Mouse (Mus musculus): ENCODE measurements at regions not wholly inside any gene's neighbourhood (a gene's known extent, or its start where the extent isn't known, plus 50 kb on each side); places are given as distances from the start of the nearest gene placed in this dataset.
A peak's percentile ranks its signal among the peaks of the same experiment; 100 is the strongest.

DNA sequence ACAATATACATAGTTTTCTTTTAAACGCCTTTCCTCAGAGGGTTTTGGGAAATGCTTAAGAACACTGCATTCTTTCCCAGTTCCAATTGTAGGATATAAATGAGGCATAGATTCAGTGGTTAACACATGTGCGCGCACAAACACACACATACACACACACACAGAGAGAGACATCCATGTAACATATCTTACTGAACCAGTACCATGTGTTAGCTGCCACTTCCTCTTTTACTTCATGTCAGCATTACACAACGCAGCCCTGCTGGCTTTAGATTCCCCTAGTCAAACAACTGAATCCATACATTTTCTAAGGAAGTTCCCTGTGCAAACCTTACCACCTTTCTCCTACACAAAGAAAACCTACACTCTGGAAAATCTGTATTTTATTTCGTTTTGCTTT is 189.1 kb upstream of the Atp2b1 start:
- DNase-seq: no peak

- DNase-seq: no peak
Observed at GRCm38 (mm10) chr10:98727130-98727529, 187.1 kb upstream of the Atp2b1 start.

DNA sequence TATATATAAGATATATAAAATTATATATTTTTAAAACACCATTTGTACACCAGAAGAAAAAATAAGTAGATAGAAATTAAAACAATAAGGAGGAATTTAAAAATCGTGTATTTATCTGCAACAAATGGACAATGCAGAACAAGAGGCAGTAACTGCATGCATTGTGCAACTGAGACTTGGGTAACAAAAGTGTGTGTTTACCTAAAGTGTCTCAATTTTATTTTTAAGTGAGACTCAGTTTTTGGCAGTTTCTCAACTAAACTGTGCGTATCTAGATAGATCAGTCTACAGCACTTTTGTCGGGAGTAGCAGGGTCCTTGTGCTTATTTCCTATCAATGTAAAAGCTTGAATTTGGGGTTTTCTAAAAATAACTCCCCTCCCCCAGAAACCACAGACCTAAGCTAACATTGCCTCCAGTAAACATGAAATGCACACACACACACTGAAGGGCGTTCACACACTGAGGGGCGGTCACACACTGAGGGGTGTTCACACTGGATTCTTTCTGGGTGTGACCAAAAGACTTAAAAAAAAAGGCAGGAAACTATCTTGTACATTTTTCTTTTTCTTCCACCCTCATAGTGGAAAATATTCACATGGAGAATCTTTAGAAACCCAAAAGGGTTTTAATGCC is 185.7 kb upstream of the Atp2b1 start:
- no peak for DNase-seq

- no peak for DNase-seq
Observed at GRCm38 (mm10) chr10:98733950-98734585, 180.1 kb upstream of the Atp2b1 start.

GRCm38 (mm10) chr10:98740507-98741147 is 173.6 kb upstream of the Atp2b1 start:
- DNase-seq: no peak

GRCm38 (mm10) chr10:98741398-98741797 is 172.8 kb upstream of the Atp2b1 start:
- DNase-seq: no peak

DNA sequence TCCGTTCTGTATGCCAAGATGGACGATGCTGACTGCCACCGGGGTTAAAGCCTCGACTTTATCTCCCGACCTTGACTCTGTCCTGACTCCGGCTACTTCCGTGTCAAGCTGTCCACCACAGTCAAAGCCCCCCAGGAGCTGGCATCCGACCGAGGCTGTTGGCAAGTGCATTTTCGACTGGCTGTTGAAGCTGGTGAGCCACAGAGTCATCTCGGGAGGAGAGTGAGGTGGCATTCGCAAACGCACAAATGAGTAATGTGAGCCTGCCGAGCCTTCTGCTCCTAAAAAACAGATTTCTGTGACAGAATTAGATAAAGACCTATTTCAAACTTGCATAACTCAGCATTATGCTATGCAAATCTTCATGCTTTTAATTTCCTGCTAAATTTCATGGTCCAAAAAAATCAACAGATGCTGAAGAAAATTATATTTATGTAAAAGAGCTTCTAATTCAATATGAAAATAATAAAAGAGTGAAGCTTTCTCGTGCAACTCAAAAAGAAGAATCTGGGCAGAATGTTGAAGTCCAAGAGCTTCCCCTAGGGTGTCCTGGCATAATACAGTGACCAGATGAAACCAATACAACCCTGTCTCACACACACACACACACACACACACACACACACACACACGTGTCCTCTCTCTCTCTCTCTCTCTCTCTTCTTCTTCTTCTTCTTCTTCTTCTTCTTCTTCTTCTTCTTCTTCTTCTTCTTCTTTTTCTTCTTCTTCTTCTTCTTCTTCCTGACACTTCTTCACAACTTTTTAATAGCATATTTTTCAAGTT is 171.2 kb upstream of the Atp2b1 start:
- DNase-seq: no peak

GRCm38 (mm10) chr10:98744246-98744645 is 170.0 kb upstream of the Atp2b1 start:
- peak; percentile 94 for DNase-seq

GRCm38 (mm10) chr10:98744662-98745061 is 169.5 kb upstream of the Atp2b1 start:
- no peak for DNase-seq

DNA sequence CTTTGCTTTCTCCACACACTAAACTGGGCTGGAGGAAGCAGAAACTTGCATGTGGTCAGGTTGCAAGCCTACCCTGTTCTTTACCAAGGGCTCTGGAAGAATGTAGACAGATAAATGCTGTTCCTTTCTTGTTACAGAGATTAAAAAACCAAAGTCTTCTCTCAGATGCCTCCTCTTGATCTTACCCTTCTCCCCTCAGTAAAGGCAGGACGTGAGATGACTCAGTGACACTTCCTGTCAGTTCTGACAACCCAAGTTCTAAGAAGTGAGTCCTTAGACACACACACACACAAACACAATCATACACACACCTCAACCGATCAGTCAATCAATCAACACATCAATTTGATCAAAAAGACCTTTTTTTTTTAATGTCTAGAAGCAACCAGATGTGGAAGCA is 168.8 kb upstream of the Atp2b1 start:
- no peak for DNase-seq

DNA sequence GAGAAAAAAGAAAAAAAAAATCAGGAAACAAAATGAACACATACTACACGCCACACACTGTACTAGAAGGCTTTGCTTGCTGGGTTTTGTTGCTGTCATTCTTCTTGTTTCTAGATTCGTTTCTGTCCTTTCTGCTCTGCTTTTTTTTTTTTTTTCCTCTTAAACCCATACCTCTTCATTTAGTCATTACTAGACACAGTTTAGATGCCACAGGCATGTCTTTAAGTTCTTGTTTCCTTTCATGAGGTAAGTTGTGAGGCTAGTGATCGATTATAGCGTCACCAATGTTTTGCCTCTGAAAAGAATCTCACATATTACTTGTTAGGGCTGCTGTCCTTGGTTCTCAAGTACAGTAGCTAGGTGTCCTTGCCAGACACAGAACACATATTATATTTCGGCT is 168.3 kb upstream of the Atp2b1 start:
- DNase-seq: no peak

DNA sequence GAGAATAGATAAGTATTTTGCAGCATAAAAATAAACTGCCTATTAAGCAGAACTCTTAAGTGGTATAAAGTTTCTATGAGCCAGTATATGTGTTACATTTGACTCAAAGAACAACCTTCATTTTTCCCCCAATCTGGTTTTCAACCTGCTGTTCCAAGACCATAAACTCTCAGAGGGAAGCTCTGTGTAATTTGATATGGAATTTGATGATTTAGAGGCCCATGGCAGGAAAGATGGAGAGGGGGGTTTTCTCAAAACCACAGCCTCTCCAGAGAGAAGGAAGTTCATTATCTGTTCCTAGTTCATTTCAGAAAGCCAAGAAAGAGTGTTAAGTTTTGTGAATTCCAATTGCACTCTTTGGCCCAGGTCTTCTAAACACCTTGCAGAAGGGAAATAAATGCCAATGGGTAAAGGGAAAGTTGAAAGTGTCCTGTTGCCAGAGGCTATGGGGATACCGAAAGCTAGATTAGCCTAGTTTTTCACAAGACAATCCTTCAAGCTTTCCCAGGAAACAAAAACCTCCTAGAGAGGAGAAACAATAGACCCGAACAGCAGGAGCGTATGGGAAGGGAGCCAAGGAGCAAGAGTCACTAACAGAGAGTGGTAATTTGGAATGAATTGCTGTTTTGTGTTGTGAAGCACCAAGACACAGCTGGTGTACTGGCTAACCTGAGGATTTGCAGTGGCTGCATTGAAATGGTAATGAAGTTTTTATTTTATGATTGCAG is 165.2 kb upstream of the Atp2b1 start:
- no peak for DNase-seq

DNA sequence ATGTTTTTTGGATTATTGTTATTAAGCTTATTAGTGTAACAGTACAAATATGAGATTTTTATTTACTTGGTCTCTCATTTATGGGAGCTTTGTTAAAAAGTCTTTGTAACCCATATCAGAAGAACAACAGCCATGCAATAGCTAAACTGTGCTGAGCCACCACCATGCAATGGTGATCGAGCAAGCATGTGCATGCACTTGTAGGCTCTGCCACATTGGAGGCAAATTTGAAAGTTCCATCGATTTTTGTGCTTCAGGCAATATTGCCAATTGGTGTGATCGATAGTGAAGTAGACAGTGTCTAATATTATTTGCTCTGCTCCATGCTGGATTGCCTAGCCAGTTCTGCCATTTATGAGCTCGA is 164.6 kb upstream of the Atp2b1 start:
- DNase-seq: no peak

GRCm38 (mm10) chr10:98751376-98752058 is 162.7 kb upstream of the Atp2b1 start:
- no peak for DNase-seq

DNA sequence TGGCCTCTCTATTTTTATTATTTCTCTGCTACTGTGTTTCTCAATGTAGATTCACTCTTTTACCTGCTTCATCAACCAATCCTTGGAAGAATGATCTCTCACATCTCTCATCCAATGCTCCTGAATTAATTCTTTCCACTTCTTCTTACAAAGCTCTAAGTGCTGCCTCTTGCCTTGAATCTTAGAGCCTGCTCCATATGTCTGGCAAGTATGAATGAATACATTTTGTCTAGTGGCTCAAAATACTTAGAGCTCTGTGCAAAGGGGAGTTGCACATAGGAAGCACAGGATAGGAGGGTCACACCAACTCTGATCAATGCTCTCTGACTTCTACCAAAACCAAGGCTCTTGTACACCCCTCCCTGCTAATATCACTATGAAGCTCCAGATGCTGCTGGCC is 153.1 kb upstream of the Atp2b1 start:
- DNase-seq: no peak

- DNase-seq: peak; percentile 58
Observed at GRCm38 (mm10) chr10:98765786-98766419, 148.3 kb upstream of the Atp2b1 start.

GRCm38 (mm10) chr10:98779783-98780182 is 134.4 kb upstream of the Atp2b1 start:
- DNase-seq: no peak

DNA sequence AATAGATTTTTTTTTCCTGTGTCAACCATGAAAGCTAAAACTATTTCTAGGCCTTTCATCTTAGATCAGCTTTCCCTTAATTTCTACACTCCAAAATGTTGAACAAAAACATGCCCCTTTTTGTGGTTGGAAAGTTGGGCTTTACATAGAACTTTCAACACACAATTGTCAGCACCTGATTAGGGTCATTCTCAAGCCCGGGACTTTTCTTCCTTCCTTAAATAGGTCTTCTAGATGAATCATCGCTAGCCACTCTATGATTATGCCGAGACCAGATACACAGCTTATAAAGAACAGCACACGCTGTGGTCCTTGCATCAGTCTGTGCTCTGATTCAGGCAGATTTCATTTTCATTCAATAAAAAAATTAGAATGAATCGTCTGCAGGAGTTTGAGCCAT is 133.3 kb upstream of the Atp2b1 start:
- DNase-seq: peak; percentile 37

GRCm38 (mm10) chr10:98781888-98782351 is 132.3 kb upstream of the Atp2b1 start:
- peak; percentile 92 for DNase-seq

GRCm38 (mm10) chr10:98785411-98785810 is 128.8 kb upstream of the Atp2b1 start:
- DNase-seq: peak; percentile 3

DNA sequence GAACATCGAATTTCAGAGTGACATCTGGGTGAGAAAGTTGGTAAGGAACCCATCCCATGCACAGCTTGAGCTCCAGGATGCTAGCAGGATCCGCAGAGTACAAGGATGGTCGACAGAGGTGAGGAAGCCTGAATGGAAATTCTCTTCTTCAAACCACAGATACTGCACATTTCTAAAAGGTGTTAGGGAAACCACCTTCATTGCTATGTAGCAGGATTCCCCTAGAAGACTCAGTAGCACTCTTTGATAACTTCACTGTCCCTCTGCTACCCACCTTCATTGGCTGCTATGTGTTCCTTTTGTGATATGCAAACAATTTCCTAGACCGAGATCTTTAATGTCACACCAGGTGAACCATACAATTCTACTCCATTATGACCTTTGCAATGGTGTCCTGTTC is 128.1 kb upstream of the Atp2b1 start:
- peak; percentile 22 for DNase-seq

DNA sequence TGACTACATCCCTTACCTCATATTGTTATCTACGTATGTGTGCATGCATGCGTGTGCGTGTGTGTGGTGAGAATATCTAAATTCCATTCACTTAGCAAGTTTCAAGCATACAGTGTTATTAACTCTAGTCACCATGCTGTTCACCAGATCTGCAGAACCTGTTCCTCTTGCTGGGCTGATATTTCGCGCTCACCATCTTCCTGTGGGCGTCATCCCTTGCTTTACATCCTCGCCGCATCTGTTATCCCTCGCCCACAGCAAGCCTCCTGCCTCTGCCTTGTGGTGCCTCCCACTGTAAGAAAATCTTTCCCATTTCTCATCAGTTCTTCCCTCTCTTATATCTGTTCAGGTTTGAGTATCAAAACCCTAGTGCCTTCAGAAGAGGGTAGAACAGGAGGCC is 124.4 kb upstream of the Atp2b1 start:
- DNase-seq: peak; percentile 71
